Mouse (Mus musculus): ENCODE measurements around the gene 9530053A07Rik.

DNA sequence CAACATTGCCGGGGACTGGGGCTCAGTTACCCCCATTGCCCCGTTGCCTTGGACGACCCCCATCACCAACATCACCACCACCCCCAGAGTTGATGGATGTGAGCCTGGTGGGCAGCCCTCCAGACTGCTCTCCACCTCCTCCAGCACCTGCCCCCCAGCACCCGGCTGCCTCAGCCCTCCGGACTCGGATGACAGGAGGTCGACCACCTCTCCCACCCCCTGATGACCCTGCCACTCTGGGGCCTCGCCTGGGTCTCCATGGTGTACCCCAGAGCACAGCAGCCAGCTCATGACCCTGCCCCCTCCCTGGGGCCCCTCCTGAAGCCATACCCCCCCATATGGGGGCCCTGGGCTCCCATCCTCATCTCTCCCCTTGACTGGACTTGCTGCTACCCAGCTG, 57.4 kb downstream of the 9530053A07Rik start:
- TF ChIP-seq CTCF (IDR thresholded peaks at IDR 0.05) (no peak), POLR2A (IDR thresholded peaks at IDR 0.05; ENCODE audit: insufficient read depth, low read depth, low read length) (no peak)

Data from heart, adult 2 months (tissue).